Mouse (Mus musculus) kidney, adult 9 months (tissue): ENCODE results near the gene Olfr1497.
"Not testable (repeated sequence)": the region's sequence is repeated elsewhere in the genome, so short reads cannot be mapped to it uniquely, and the experiment has no call there.

Source experiments
- DNase-seq: peaks from one replicate; pipeline ENCODE4 v3.0.0; 2022

The Olfr1497 gene

GRCm38 (mm10) chr19:13798102-13798501 lies at the start of gene Olfr1497:
Gene Olfr1497 (minus strand): TSS chr19:13798202.
- DNase-seq = no peak

- no peak for DNase-seq
Observed at GRCm38 (mm10) chr19:13830388-13830787, 32.4 kb upstream of the Olfr1497 start, which contains the start of gene Olfr1500. Gene Olfr1500 (minus strand): TSS chr19:13830488.

- no peak for DNase-seq
Observed at GRCm38 (mm10) chr19:13828447-13828846, 30.4 kb upstream of the Olfr1497 start.

- DNase-seq = no peak
Observed at GRCm38 (mm10) chr19:13820847-13821246, 22.8 kb upstream of the Olfr1497 start.

GRCm38 (mm10) chr19:13819347-13819746 lies 21.3 kb upstream of the Olfr1497 start, which contains the start of gene Olfr1499:
Gene Olfr1499 (minus strand): TSS chr19:13819447.
- no peak for DNase-seq

- DNase-seq = no peak
Observed at GRCm38 (mm10) chr19:13818827-13819226, 20.8 kb upstream of the Olfr1497 start.

- DNase-seq = no peak
Observed at GRCm38 (mm10) chr19:13812823-13813222, 14.8 kb upstream of the Olfr1497 start.

- not testable (repeated sequence) for DNase-seq
Observed at GRCm38 (mm10) chr19:13805486-13805885, 7.5 kb upstream of the Olfr1497 start.

- DNase-seq = no peak
Observed at GRCm38 (mm10) chr19:13777578-13777977, 20.4 kb downstream of the Olfr1497 start, which contains the start of gene Olfr1496. Gene Olfr1496 (plus strand): TSS chr19:13777878.

- DNase-seq = no peak
Observed at GRCm38 (mm10) chr19:13768565-13769276, 29.3 kb downstream of the Olfr1497 start.

- DNase-seq = no peak
Observed at GRCm38 (mm10) chr19:13764306-13764705, 33.7 kb downstream of the Olfr1497 start, which contains the start of gene Olfr1495. Gene Olfr1495 (plus strand): TSS chr19:13764606.

- DNase-seq = no peak
Observed at GRCm38 (mm10) chr19:13749366-13749765, 48.6 kb downstream of the Olfr1497 start.
